Mouse (Mus musculus) testis, adult 10 weeks (tissue): ENCODE results near the gene Anks1. TPM values are rescaled to one million over a fixed set of nuclear protein-coding genes. Genes with fewer than 3 reads are reported as not detected.

ENCODE experiments used
- polyA plus RNA-seq: library from polyadenylated mRNA; stranded (reverse); fragments of 350-450 nt; fragmentation: Illumina TruSeq; extraction: RNeasy Lipid Tissue Mini Kit (QIAGEN cat#74804); gene quantifications from one replicate; pipeline ENCODE4 v1.2.3, GENCODE M21; 2014; ENCODE audit warnings: low read depth, low replicate concordance

Gene Anks1
- polyA plus RNA-seq = 1.4 TPM

GRCm38 (mm10) chr17:27908888-27909621 is at the start of gene Anks1:
Gene Anks1, plus strand, starts transcription at chr17:27909306.

GRCm38 (mm10) chr17:27909622-27910500 is 755 bp downstream of the Anks1 start, which contains the start of gene Taf11:
Gene Taf11, minus strand, starts transcription at chr17:27909844.

GRCm38 (mm10) chr17:28080045-28080816 is 171.1 kb downstream of the Anks1 start, which contains the start of gene Tcp11:
Gene Tcp11, minus strand, starts transcription at chr17:28080639.

Other genes with a start within 250 kb of the Anks1 start
- gene Spdef, start 180.4 kb upstream of the Anks1 start, polyA plus RNA-seq = not detected
- 74.8 TPM for gene D17Wsu92e, start 88.7 kb upstream of the Anks1 start, polyA plus RNA-seq
- 104 TPM for gene Snrpc, start 71.2 kb upstream of the Anks1 start, polyA plus RNA-seq
- 2.6 TPM for gene Uhrf1bp1, start 52.9 kb upstream of the Anks1 start, polyA plus RNA-seq
- 42.0 TPM for gene Taf11, start 538 bp downstream of the Anks1 start, polyA plus RNA-seq
- 46.3 TPM for gene Tcp11, start 171.3 kb downstream of the Anks1 start, polyA plus RNA-seq
- gene Scube3, start 232.8 kb downstream of the Anks1 start, polyA plus RNA-seq = 0.21 TPM